Mouse (Mus musculus) cerebellum, postnatal 10 days (tissue): ENCODE data around the gene B3galt4.
A peak's percentile ranks its signal among the peaks of the same experiment; 100 is the strongest.
"Not testable (repeated sequence)": the region's sequence is repeated elsewhere in the genome, so short reads cannot be mapped to it uniquely, and the experiment has no call there.

ENCODE experiments used
- DNase-seq, 2 experiments: peaks; one replicate each; pipeline ENCODE4 v3.0.0; 2021; ENCODE audit warnings: mixed read lengths in 2 of 2

B3galt4 gene

DNA sequence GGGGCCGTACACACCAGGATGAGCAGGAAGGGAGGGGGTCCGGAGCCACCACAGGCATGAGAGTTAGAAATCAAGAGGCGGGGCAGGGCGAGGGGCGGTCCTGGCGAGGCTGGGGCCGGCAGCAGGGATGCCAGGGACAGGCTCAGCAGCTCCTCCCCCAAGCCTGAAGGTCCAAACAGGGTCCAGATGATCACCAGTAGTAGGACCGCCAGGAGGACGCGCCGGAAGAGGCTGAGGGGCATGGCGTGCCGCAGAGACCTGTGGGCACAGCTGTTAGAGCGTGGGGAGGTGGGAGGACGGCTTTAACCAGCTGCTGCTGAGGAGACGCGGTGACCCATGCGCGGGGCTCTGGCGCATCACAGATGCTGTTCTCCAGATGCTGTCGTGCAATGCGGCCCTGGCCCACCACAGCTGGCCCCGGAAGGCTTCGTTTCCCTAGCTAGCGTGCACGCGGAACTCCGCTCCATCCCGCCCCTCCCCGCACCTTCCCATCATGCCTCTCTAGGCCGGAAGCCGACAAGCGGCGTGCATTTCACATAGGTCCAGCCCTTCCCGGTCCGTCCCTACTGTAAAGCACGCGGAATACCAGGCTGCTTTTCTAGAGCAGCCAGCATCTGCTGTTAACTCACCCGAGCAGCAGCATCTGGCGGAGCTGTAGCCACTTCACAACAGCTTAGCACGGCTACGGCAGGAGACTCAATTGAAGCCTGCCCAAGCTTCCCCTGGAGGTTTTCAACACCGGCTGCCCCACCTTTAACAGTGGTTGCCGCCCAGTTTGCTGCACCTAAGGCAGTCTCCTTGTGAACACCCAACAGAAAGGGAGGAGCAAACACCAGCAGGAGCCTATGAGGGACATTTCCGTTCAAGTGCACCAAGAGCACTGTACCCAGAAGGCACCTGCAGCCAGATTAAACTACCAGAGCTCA lies at the start of gene B3galt4:
B3galt4 (minus strand) TSS at position 468 of the 926 bp plus-strand sequence.
- peak; percentile 91 for DNase-seq

- DNase-seq, result not testable (repeated sequence)
These were observed 49.5 kb upstream of the B3galt4 start for GRCm38 (mm10) chr17:34000796-34001195.

GRCm38 (mm10) chr17:34000150-34000537 lies 48.9 kb upstream of the B3galt4 start, which contains the start of gene H2-K1:
Gene H2-K1 (minus strand): TSS chr17:34000347.
- peak; percentile 77 to 82 for DNase-seq

DNA sequence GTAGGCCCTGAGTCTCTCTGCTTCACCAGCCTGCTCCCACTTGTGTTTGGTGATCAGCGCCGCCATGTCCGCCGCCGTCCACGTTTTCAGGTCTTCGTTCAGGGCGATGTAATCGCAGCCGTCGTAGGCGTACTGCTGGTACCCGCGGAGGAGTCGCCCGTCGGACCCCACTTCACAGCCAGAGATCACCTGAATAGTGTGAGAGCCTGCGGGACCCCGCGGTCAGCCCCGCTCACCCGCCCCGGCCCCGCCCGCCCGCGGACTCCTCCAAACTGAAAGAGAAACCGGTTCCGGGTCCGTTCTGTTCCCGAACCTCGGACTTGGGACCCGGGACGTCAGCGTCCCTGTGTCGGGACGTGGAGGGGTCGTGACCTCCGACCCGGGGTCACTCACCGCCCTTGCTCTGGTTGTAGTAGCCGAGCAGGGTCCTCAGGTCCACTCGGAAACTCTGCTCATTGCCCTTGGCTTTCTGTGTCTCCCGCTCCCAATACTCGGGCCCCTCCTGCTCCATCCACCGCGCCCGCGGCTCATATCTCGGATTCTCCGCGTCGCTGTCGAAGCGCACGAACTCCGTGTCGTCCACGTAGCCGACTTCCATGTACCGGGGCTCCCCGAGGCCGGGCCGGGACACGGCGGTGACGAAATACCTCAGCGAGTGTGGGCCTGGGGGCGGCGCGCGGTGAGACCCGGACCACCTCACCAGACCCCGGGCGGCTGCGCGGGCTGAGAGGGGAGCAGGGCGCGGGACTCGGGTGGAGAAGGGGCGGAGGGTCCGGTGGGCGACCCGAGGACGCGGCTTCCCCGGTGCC lies 48.3 kb upstream of the B3galt4 start:
- peak in 1 of 2 experiments; percentile 28 for DNase-seq

- not testable (repeated sequence) for DNase-seq
These were observed 47.4 kb upstream of the B3galt4 start for GRCm38 (mm10) chr17:33998697-33999096.

GRCm38 (mm10) chr17:33997025-33997424 lies 45.7 kb upstream of the B3galt4 start:
- DNase-seq, result not testable (repeated sequence)

DNA sequence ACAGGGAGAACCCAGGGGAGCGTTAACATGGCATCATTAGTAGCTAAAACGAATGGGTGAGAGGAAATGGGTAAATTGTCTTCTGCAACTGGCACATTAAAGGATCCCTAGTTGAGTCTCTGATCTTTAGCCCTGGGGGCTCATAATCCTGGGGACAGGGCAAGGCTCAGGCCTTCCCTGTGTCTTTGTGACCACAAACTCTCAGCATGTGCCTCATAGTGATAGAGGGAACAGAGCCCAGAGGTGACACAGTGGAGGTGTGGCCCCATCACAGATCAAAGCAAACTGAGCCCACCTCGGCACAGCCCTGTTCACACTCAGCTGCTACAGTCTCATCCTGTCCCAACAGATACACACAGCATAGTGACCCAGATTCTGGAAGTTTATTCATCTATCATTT lies 44.4 kb upstream of the B3galt4 start:
- DNase-seq, result no peak

DNA sequence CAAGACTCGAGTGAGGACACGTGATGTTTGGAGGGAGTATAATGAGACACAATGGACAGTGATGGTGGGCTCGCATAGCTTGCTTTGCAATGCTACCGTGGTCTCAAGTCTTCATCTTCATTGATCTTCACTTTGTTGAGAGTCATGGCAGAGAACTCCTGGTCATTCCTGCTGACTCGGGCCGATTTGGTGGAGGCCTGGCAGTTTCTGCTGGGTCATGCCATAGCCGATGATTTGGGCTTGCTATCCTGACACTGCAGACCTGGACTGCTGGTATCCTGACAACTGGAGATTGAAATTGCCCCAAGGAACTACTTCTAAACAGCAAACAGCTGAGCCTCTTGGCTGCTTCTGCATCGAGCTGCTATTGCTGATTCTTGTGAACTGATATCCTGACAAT lies 43.7 kb upstream of the B3galt4 start:
- no peak for DNase-seq

DNA sequence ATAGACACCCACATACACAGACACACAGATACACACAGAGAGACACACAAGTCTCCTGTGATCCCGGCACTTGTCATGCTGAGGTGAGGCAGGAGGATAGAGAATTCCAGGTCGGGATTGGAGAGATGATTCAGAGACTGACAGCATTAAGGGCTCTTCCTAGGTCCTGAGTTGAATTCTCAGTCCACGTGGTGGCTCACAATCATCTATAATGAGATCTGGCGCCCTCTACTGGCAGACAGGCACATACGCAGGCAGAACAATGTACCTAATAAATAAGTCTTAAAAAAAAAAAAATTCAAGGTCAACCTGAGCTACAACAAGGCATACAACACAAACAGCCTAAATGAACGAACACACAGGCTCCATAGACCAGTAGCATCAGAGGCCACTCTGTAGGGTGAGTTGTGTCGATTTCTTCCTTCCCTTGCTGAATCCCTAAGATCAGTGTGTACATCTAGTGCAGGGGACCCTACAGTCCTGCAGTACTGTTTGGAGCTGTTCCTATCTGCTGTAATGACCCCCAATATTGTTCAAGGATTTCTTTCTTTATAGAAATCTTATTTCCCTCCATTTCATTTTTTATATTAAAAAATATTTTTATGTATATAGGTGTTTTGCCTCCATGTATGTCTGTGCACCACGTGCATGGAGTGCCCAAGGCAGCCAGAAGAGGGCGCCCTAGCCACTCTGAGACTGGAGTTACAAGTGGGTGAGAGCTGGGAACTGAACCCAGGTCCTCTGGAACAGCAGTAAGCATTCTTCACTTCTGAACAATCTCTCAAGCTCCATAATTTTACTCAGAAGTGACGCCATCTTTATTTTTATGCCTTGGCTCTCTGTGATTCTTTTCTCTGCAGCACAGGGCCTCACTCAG lies 40.7 kb upstream of the B3galt4 start:
- peak; percentile 77 to 86 for DNase-seq

DNA sequence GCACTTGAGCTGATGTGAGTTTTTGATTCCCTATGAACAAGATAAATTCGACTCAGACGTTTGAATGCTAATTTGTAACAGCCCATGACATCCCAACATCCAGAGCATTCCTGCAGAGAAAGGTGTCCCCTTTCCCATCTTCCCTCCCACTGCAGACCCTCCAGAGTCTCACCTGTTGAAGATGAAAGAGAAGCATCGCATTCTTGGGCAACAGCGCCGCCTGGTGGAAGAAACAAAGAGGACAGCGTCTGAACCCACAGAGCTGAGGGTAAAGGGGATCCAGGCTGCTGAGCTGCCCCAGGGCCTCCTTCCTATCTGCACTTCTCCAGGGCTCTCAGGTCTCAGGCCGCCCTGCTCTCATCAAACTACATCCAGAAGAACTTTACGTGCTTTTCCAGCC lies 30.8 kb upstream of the B3galt4 start:
- peak; percentile 80 to 87 for DNase-seq

- peak; percentile 91 to 94 for DNase-seq
These were observed 30.1 kb upstream of the B3galt4 start for GRCm38 (mm10) chr17:33981192-33981909.

DNA sequence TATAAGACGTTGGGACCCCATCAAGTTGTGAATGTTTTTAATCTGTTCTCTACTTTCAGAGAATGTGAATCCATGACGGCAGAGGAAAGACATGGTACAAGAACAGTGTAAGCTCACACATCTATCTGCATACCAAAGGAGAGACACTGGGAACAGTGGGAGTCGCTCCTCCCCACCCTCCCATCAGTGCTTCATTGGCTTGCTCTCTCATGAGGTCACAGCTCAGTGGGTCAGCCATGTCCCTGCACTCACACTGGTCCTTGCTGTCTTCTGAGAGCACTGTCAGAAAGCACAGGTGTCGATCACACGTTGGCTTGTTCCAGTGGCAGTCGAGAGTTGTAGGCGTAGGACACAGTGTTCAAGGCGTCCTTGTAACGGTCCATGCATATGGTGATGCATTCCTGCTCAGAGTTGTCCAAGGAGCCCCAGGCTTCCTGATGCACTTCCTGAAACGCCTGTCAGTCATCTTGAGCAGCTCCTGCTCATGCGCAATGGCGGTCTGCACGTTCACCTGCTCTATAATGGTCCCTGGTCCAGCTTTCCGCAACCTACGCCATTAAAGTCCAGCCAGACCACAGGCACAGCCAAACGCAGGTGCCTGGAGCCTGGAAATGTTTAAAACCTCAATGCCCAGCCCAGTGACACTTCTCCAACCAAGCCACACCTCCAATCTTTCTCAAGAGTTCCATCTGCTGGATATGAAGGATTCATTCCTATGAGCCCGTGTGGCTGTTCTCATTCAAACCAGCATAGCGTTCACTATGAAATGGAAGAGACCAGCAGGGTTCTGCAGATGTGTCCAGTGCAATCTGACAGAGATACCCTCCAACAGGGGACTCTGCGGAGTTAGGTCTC lies 29.1 kb upstream of the B3galt4 start:
- DNase-seq, result no peak

DNA sequence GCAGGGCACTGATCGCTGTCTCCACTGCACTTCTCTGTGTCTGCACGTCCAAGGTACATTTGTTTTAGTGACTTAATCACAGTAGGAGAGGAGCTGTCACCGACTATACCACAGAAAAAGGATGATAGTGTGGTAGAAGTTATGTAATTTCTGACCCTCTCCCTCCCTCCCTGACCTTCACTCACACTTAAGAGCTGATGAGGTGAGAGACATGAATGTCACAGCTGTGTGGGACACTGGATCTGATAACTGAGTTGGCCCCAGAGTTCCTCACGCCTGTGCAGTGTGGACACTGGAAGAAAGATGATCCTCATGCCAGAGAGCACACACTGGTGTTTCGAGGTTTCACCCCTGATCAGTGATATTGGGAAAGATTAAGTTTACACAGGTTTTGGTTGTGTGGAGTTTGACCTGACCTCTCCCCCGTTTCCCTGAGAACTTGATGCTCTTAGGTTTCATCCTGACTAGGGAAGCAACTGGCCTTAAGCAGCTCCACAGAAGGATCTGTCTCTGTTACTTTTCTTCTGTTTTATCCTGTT lies 28.3 kb upstream of the B3galt4 start:
- DNase-seq, result no peak

DNA sequence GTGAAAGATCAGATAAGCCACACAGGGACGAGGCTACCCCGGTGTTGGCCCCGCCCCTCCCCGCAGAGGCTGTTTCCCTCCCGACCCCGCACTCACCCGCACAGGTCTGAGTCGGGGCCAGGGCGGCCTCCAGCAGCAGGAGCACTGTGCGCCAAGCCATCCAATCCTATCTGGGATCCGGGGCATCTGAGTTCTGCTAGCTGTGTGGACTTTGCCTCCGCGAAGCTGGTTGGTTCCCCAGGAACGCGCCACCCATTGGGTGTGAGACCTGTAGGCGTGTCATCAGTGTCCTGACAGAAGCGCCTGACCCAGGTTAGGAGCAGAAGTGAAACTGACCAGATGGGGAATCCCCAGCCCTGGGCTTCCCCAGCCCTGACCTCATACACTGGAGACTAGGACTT lies 27.3 kb upstream of the B3galt4 start:
- peak; percentile 48 to 62 for DNase-seq

DNA sequence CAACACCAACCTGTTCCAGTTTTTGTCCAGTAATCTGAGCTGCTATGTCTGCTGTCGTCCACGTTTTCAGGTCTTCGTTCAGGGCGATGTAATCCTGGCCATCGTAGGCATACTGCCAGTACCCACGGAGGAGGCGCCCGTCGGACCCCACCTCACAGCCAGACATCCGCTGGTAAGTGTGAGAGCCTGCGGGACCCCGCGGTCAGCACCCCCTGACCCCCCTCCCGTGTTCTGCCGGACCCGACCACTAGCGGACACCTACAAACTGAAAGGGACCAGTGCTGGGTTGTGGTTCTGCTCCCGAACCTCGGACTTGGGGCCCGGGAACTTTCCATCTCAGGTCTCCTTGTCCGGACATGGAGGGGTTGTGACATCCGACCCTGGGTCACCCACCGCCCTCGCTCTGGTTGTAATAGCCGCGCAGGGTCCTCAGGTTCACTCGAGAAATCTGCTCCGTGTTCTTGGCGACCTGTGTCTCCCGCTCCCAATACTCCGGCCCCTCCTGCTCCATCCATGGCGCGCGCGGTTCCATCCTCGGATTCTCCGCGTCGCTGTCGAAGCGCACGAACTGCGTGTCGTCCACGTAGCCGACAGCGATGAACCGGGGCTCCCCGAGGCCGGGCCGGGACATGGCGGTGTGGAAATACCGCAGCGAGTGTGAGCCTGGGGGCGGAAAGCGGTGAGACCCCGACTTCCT lies 26.7 kb upstream of the B3galt4 start:
- DNase-seq, result no peak

DNA sequence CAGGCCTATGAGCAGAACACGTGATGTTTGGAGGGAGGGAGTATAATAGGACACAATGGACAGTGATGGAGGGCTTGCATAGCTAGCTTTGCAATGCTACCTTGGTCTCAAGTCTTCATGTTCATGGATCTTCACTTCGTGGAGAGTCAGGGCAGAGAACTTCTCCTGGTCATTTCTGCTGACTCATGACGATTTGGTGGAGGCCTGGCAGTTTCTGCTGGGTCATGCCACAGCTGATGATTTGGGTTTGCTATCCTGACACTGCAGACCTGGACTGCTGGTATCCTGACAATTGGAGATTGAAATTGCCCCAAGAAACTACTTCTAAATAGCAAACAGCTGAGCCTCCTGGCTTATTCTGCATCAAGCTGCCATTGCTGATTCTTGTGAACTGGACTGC lies 22.3 kb upstream of the B3galt4 start:
- DNase-seq, result no peak

GRCm38 (mm10) chr17:33972691-33973090 lies 21.4 kb upstream of the B3galt4 start:
- DNase-seq, result no peak

DNA sequence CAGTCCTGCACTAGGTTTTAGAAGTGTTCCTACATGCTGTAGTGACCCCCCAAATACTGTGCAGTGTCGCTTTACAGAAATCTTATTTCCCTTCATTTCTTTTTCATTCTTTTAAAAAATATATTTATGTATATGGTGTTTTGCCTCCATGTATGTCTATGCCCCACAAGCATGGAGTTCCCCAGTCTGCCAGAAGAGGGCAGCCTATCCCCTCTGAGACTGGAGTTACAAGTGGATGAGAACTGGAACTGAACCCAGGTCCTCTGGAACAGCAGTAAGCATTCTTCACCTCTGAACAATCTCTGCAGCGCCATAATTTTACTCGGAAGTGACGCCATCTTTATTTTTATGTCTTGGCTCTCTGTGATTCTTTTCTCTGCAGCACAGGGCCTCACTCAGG lies 18.1 kb upstream of the B3galt4 start:
- DNase-seq, result peak in 1 of 2 experiments; percentile 29

GRCm38 (mm10) chr17:33968927-33969326 lies 17.6 kb upstream of the B3galt4 start:
- DNase-seq, result peak; percentile 62 to 85

DNA sequence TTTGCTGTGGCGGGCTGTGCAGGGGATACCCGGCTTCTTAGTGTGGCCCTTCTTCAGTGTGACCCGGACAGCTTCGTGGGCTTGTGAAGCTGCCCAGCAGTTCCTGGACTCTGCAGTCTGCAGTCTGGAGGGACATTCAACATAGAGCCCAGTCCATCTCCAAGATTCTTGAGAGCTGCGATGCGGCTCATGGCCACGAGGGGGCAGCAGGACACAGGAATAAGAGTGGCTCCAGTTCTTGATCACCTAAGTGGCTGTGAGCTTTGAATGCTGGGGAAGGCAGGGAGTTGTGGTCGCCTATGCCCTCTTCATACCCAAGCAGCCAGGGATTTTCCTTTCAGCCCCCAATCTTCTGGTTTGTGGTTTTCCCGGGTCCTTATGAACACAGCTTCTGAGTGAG lies 17.2 kb upstream of the B3galt4 start:
- peak; percentile 87 to 89 for DNase-seq
